Mouse (Mus musculus) left cerebral cortex, adult 9 months (tissue): ENCODE measurements at regions not wholly inside any gene's neighbourhood (a gene's known extent, or its start where the extent isn't known, plus 50 kb on each side); places are given as distances from the start of the nearest gene placed in this dataset.

Experiments used
- DNase-seq, 2 experiments: peaks; one replicate each; pipeline ENCODE4 v3.0.0; 2022; ENCODE audit warnings: low spot score in 2 of 2

DNA sequence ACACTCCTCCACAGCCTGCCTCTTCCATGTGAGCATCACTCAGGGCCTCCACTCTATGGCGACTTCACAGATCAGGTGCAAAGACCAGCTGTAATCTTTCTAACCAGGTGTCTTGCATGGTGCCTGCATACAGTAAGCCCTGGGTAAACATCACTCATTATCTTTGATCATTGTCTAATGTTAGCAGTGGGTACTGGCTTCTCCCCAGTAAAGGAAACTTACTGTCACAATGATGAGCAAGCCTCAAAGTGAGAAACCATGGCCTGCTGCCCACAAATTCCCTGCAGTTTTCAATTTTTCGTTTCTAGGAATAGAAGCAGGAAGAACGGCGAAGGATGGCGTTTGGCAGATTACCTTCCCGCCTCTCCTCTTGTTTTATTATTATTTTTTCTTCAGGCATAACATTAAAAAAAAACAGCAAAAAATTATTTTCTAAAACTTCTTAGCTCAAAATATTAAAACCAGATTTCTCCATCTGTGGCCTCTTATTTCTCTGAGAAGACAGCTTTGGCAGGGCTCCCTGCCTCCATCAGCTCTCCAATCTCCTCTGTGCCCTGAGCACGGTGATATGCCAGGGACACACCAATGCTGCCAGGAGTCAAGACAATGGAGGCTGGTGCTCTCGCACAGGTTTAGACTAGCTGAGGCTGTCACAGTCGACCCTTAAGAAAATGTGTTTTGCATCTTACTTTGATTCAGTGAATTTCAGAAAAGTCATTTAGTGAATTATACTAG is 169.2 kb upstream of the Cxcl12 start:
- DNase-seq: peak in 1 of 2 experiments; percentile 58

GRCm38 (mm10) chr6:116999940-117000339 is 168.4 kb upstream of the Cxcl12 start:
- DNase-seq: no peak

DNA sequence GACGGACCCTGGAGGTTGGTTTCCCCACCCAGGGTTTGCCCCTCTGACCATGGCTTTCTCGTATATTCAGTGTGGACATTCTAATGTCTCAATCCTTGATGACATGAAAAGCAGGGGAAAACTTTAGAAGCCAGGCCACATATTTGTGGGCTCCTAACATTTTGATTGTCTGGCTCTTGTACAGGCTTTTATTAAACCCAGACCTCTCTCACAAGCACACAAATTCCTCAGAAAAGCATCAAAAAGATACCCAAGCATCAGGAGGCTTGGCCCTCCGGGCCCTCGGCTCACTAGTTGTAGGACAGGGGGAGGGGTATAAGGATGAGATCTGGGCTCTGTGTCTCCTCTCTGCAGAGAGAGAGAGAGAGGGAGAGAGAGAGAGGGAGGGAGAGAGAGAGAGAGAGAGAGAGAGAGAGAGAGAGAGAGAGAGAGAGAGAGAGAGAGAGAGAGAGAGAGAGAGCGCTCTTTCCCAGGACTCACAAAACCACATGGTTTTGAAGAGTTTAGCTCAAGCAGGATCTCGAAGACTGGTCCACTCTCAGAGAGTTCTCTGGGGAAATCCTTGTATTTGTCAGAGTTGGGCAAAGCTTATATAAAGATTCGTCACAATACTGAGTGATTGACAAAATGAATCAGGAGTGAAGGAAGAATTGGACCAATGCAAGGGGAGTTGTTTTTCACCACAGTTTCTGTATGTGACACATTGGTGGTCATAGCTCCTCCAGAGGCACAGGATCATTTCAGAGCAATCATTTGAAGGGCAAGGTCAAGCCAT is 167.2 kb upstream of the Cxcl12 start:
- no peak for DNase-seq

- no peak for DNase-seq
Measured at GRCm38 (mm10) chr6:117012621-117013020, 155.7 kb upstream of the Cxcl12 start.

DNA sequence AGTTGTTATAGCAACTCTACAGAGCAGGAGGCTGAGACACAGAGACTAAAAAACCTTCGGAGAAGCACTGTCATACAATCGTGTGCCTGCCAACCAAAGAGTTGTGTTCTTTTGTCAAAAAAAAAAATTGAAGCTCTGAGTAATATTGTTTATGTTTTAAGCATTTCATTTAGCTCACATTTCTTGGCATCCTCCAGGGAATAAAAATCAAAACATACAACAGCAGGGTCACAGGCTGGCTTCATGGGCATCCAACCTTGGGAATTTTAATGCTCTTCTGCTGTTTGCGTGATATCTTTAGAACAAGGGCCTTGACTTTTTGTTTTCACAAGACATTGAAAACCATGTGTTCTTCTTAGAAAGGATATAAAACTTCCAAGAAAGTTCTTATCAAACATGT is 152.9 kb upstream of the Cxcl12 start:
- DNase-seq: no peak

GRCm38 (mm10) chr6:117021851-117022250 is 146.5 kb upstream of the Cxcl12 start:
- no peak for DNase-seq

- DNase-seq: no peak
Measured at GRCm38 (mm10) chr6:117032042-117032746, 136.1 kb upstream of the Cxcl12 start.

GRCm38 (mm10) chr6:117043744-117044143 is 124.6 kb upstream of the Cxcl12 start:
- no peak for DNase-seq

DNA sequence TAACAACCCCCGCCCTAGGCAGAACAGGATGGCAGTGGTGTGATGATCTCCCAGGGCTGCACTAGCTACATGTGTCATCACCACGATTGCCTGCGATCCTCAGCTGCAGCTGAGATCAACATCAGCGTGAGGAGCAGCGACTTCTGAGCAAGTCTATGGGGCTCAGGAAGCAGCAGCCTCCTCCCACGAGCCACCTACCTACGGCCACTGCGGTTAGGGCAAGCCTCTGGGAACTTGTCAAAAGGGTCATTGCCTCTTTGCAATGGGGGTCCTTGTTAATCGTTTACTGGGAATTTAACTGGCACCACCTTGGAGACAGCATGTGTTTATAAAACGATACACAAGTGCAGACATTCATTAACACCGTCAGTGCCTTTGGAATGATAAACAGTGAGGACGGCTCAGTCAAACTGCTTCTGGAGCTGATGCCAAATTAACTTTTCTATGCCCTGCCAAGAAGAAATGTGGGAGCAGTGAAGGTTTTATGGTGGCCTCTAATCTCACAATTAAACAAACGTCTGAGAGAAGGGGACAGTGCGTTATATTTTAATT is 118.8 kb upstream of the Cxcl12 start:
- no peak for DNase-seq

- DNase-seq: no peak
Measured at GRCm38 (mm10) chr6:117060688-117061087, 107.6 kb upstream of the Cxcl12 start.

DNA sequence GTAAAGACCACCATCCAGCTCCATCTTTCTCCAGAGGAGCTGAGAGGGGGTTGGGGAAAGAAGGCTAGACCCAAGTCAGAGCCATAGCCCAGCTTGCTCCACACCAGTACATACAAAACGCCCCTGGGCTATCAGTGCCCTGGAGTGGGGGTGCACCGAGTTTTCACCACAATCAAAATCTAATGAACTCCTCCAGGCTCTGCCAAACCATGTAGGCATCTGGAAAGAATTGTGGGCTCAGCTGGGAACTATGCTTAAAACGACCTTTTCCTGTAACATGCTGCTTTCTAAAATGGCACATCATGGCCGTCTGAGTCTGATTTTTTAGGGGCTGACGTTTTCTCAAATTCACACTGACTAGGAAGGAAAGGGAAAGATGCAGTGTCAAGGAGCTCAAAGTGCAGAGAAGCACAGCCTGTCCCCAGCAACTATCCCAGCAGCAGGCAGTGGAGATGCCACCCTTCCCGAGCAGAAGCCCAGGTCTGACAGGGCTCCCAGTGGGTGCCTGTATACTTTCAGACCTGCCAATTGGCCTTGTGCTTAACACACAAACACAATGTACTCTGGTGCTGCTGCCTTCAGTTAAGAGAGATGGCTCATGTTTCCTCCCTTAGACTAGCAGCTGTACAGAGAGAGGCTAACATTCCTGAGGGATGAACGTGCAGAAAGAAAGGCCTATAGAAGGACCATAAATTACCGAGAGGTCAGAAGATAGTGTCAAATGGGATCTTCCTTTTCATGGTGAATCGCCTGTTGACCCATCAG is 100.6 kb upstream of the Cxcl12 start:
- no peak for DNase-seq

- DNase-seq: peak; percentile 49 to 80
Measured at GRCm38 (mm10) chr6:117071311-117071710, 97.0 kb upstream of the Cxcl12 start.

GRCm38 (mm10) chr6:117071857-117072256 is 96.5 kb upstream of the Cxcl12 start:
- DNase-seq: no peak

- DNase-seq: no peak
Measured at GRCm38 (mm10) chr6:117079500-117079899, 88.8 kb upstream of the Cxcl12 start.

DNA sequence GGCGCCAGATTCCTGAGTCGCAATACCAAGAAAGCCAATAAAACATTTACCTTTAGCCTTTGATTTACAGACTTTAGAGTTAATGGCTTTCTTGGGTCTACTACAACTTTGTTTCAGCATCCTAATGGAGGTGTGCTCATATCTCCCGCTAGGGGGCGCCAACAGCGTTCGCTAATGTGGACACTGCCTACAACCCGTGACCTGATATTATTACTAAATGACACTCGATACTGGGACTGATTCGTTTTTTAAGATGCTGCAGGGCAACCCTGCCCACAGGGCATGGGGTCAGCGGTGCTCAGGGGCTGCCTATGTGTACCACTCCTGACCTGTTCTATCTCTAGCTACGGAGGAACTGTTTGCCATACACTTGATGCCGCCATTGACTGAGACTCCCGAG is 87.4 kb upstream of the Cxcl12 start:
- DNase-seq: no peak

DNA sequence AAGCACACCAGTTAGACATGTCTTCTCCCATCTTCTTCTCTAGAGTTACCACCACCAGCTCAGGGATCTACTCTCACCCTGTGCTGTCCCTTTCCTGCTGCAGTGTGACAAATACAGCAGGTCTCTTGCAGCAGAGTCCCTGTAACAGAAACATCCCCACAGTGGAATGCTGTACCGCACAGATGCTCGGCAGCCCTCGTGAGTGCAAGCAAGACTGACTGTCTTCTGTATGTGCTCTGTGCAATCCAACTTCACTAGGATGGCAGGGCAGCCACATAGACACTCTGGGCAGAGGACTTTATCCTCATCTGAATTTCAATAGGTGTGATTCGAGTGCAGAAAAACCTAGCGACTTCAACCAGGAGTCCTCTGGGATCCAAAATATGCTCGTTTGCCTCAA is 84.1 kb upstream of the Cxcl12 start:
- DNase-seq: no peak

GRCm38 (mm10) chr6:117084833-117085500 is 83.4 kb upstream of the Cxcl12 start:
- no peak for DNase-seq

GRCm38 (mm10) chr6:117094742-117095141 is 73.6 kb upstream of the Cxcl12 start:
- DNase-seq: no peak

DNA sequence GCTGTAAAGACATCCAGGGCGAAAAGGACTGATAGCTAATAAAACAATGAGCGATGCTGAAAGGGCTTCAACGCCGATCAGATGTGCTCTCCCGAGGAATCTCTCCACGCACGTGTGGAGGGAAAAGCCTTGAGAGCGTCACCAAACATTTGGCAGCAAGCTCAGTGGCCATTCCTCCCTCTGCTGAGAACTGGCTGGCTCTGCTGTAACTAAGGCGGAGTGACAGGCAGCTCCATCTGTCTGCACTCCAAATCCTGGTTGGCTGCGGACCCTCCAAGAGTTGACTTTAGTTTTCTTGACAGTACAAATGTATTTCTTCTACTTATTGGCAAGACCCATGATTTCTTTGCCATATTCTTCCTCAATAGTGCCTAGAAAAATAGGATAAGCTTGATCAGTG is 68.5 kb upstream of the Cxcl12 start:
- no peak for DNase-seq

- DNase-seq: no peak
Measured at GRCm38 (mm10) chr6:117102693-117103092, 65.6 kb upstream of the Cxcl12 start.

DNA sequence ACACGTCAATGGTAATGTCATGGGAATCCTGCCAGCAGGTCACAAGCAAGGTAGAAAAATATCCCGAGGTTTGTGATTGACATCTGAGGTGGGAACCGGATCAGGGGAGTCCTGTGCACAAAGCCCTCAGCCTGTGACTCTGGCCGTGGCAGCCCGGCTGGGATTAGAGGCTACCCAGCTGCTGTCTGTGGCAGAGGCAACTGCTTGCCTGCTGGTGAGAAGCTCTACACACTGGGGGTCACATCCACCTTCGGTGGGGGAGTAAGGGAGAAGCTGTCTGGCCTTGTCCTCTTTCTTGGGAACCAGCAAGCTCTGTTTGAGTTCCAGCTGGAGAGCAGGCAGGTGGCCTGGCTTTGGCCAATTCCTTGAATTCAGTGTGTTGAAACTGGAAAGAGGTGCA is 64.3 kb upstream of the Cxcl12 start:
- DNase-seq: no peak
